Mouse (Mus musculus) ES-E14 (cell line): Measurements from ENCODE around the gene Pprc1.

Experiments used
- CHD2 ChIP-seq: IDR thresholded peaks from 2 replicates; pipeline ENCODE4 v1.6.1; 2014; ENCODE audit warnings: mild to moderate bottlenecking, low read depth, low read length, inconsistent platforms
- HCFC1 ChIP-seq: IDR thresholded peaks from 2 replicates; pipeline ENCODE4 v1.6.1; 2012; ENCODE audit warnings: low read length, inconsistent platforms, borderline replicate concordance; ENCODE audit not compliant: insufficient read depth
- MAFK ChIP-seq: IDR thresholded peaks from 2 replicates; pipeline ENCODE4 v1.6.1; 2014; ENCODE audit warnings: mild to moderate bottlenecking, low read depth, low read length, inconsistent platforms; ENCODE audit not compliant: insufficient read depth
- ZC3H11A ChIP-seq: IDR thresholded peaks from 2 replicates; pipeline ENCODE4 v1.6.1; 2012; ENCODE audit warnings: low read depth, mild to moderate bottlenecking, inconsistent platforms, low read length, borderline replicate concordance
- ZNF384 ChIP-seq: IDR thresholded peaks from 2 replicates; pipeline ENCODE4 v1.6.1; 2012; ENCODE audit warnings: low read depth, low read length, inconsistent platforms

- TF ChIP-seq MAFK = no peak
- TF ChIP-seq CHD2 = no peak
- no peak for TF ChIP-seq ZC3H11A
- TF ChIP-seq ZNF384 = no peak
- TF ChIP-seq HCFC1 = no peak
These were observed 33.8 kb downstream of the Pprc1 start for GRCm38 (mm10) chr19:46078535-46078934.
